ENCODE assay signal across 26 mouse cellular contexts in the genomic region with DNA sequence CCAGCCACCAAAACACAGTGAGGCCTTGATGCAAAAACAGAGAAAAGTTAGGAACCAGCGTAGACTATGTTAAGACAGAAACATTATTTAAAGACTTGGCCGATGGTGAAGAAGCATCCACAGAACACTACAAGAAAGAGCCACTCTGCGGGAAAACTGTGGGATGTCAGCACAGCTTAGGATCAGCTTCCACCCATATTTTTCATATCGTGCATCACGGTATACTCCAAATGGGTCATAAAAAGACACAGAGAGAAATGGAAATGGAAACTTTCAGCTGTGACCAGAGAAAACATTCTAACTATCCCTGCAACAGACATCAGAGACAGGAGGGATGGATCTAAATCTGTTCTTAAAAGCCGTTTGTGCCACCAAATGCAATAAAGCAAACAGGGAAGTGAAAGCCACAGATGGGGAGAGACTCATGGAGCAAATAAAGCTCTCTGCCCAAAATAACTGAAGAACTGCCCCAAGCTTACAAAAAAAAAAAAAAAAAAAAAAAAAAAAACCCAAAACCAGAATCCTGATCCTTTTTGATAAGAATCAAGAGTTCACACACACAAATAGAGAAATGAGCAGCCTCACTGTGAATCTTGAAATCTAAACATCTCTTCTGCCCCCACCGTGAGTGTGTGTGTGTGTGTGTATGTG. TPM values are rescaled to one million over a fixed set of nuclear protein-coding genes. Genes with fewer than 3 reads are reported as not detected.
DNase-seq lines count a peak whose midpoint lies in the region; ATAC-seq and TF ChIP-seq lines count a peak whose summit lies in the region.
"Had no signal": no experiment of that assay in that cellular context is flagged by ENCODE, and none has a peak within 500 bp of the region (broad histone marks: within the 10 kb centered on the region; RNA-seq: fewer than 3 reads in every experiment).

No protein-coding gene starts in this region.

- H3K4me2 ChIP-seq in liver, embryonic 16.5 days (ENCODE audit: low read depth, low read length), result no peak overlapping the region
- H3K4me2 ChIP-seq in liver, embryonic 11.5 days, result no peak overlapping the region
- H3K4me2 ChIP-seq in heart, embryonic 12.5 days, result no peak overlapping the region
- H3K4me2 ChIP-seq: embryonic facial prominence, embryonic 12.5 days; heart, embryonic 13.5 days; hindbrain, embryonic 14.5 days; intestine, embryonic 15.5 days; liver, embryonic 13.5 days; midbrain, embryonic 15.5 days had no signal

- no peaks in the 10 kb centered on the region for H3K79me2 ChIP-seq in MEL (ENCODE audit: control insufficient read depth, insufficient read depth, low read length, poor library complexity)

- peaks cover 5% of the 10 kb centered on the region; the same call in 1 of the 2 replicates for H3K27me3 ChIP-seq in liver, embryonic 16.5 days (ENCODE audit: control insufficient read depth, insufficient read depth, low read depth, low read length)
- no peaks in the 10 kb centered on the region for H3K27me3 ChIP-seq in liver, embryonic 11.5 days (replicated peaks; ENCODE audit: control insufficient read depth, insufficient read depth, low read length)
- H3K27me3 ChIP-seq in MEL (ENCODE audit: control insufficient read depth in 1 of 2, insufficient read depth in 2 of 2, low read length in 2 of 2), result peaks cover 0 to 1% of the 10 kb centered on the region in 2 experiments; a peak in 3 of 4 replicates
- H3K27me3 ChIP-seq in heart, embryonic 12.5 days (replicated peaks), result 0 out of 2 replicates have a peak, but pooled peaks cover 6% of the 10 kb centered on the region
- H3K27me3 ChIP-seq: embryonic facial prominence, embryonic 12.5 days; heart, embryonic 13.5 days; intestine, embryonic 15.5 days; midbrain, embryonic 15.5 days had no signal

- H3K36me3 ChIP-seq in liver, embryonic 16.5 days (ENCODE audit: control insufficient read depth, insufficient read depth), result no peaks in the 10 kb centered on the region
- no peaks in the 10 kb centered on the region for H3K36me3 ChIP-seq in liver, embryonic 11.5 days (ENCODE audit: control insufficient read depth, insufficient read depth, low read length)
- H3K36me3 ChIP-seq in MEL (ENCODE audit: control insufficient read depth in 1 of 2, insufficient read depth in 2 of 2, low read length in 2 of 2), result no peaks in the 10 kb centered on the region
- H3K36me3 ChIP-seq in heart, embryonic 12.5 days, result no peaks in the 10 kb centered on the region
- H3K36me3 ChIP-seq: embryonic facial prominence, embryonic 12.5 days; G1E; heart, embryonic 13.5 days; intestine, embryonic 15.5 days; liver, embryonic 13.5 days; midbrain, embryonic 15.5 days had no signal

- H3K4me3 ChIP-seq in liver, embryonic 16.5 days (ENCODE audit: low read depth, low read length), result no peak overlapping the region
- no peak overlapping the region for H3K4me3 ChIP-seq in liver, embryonic 11.5 days (ENCODE audit: low read depth, low read length)
- H3K4me3 ChIP-seq in MEL (ENCODE audit: control insufficient read depth in 1 of 2, insufficient read depth in 1 of 2, low read depth in 2 of 2, low read length in 2 of 2), result no peak overlapping the region
- no peak overlapping the region for H3K4me3 ChIP-seq in heart, embryonic 12.5 days
- H3K4me3 ChIP-seq: embryonic facial prominence, embryonic 12.5 days; erythroblast, embryonic 14.5 days; heart, embryonic 13.5 days; intestine, embryonic 15.5 days; liver, embryonic 13.5 days; midbrain, embryonic 15.5 days; myocyte had no signal

- ATAC-seq in liver, embryonic 16.5 days (ENCODE audit: low read depth), result no peak
- no peak for ATAC-seq in liver, embryonic 11.5 days (replicated peaks; ENCODE audit: low FRiP score)
- peak; percentile 55 for ATAC-seq in megakaryocyte, adult 5-6 weeks (ENCODE audit: poor library complexity, severe bottlenecking)
- no peak for ATAC-seq in heart, embryonic 12.5 days (ENCODE audit: insufficient number of reproducible peaks, low FRiP score)
- ATAC-seq: CD4-positive, CD25-positive, alpha-beta regulatory T cell, adult 4 months; forebrain, embryonic 14.5 days; intestine, embryonic 15.5 days; lung, postnatal 0 days; midbrain, embryonic 15.5 days had no signal

- no peak for DNase-seq in liver, embryonic 11.5 days (ENCODE audit: low spot score)
- DNase-seq in A20 (ENCODE audit: low read depth, low spot score) (peak; percentile 88), MEL (ENCODE audit: low read depth, low spot score) (no peak)
- DNase-seq in Muller cell, postnatal 12 days (ENCODE audit: inconsistent ontology term), result no peak
- DNase-seq: adrenal gland, postnatal 36 days; cerebellum, adult 9-10 months; heart, adult 11 months; kidney, adult 9 months; liver, embryonic 13.5 days; right cerebral cortex, postnatal 14 days; thymus, postnatal 25 days had no signal

- no peak for TF ChIP-seq EP300 in MEL (IDR thresholded peaks at IDR 0.05; ENCODE audit: low read depth in 1 of 2, low read length in 2 of 2)

- no peaks in the 10 kb centered on the region for H3K9me3 ChIP-seq in liver, embryonic 16.5 days (replicated peaks; ENCODE audit: control insufficient read depth, low read length)
- H3K9me3 ChIP-seq in liver, embryonic 11.5 days (ENCODE audit: control insufficient read depth, low read length), result no peaks in the 10 kb centered on the region
- H3K9me3 ChIP-seq in MEL (replicated peaks; ENCODE audit: insufficient read depth, low read length), result no peaks in the 10 kb centered on the region
- no peaks in the 10 kb centered on the region for H3K9me3 ChIP-seq in heart, embryonic 12.5 days (replicated peaks)
- H3K9me3 ChIP-seq: embryonic facial prominence, embryonic 12.5 days; G1E; heart, embryonic 13.5 days; intestine, embryonic 15.5 days; liver, embryonic 13.5 days; midbrain, embryonic 15.5 days had no signal

- no peak for TF ChIP-seq POLR2A in MEL (IDR thresholded peaks at IDR 0.05; ENCODE audit: control insufficient read depth in 1 of 2, insufficient read depth in 1 of 2, low read depth in 1 of 2, low read length in 2 of 2, poor library complexity in 1 of 2)

- peaks cover 9% of the 10 kb centered on the region for H3K4me1 ChIP-seq in liver, embryonic 16.5 days (ENCODE audit: control insufficient read depth, low read depth, low read length)
- no peaks in the 10 kb centered on the region; the same call in 1 of the 2 replicates for H3K4me1 ChIP-seq in liver, embryonic 11.5 days (replicated peaks; ENCODE audit: control insufficient read depth, insufficient read depth, low read length)
- H3K4me1 ChIP-seq in MEL (ENCODE audit: control insufficient read depth in 1 of 2, insufficient read depth in 2 of 2, low read length in 2 of 2), result no peaks in the 10 kb centered on the region
- H3K4me1 ChIP-seq in heart, embryonic 12.5 days (replicated peaks), result peaks cover under 1% of the 10 kb centered on the region; the same call in 1 of the 2 replicates
- H3K4me1 ChIP-seq: embryonic facial prominence, embryonic 12.5 days; intestine, embryonic 15.5 days; midbrain, embryonic 15.5 days had no signal

- peak overlapping the region; percentile 29; the same call in 1 of the 2 replicates for H3K27ac ChIP-seq in liver, embryonic 16.5 days (ENCODE audit: low read length)
- H3K27ac ChIP-seq in liver, embryonic 11.5 days (ENCODE audit: low read depth, low read length), result no peak overlapping the region
- H3K27ac ChIP-seq in MEL (ENCODE audit: control insufficient read depth, low read depth, low read length), result no peak overlapping the region
- H3K27ac ChIP-seq in heart, embryonic 12.5 days (ENCODE audit: poor library complexity, severe bottlenecking), result no peak overlapping the region
- H3K27ac ChIP-seq: embryonic facial prominence, embryonic 12.5 days; heart, embryonic 13.5 days; hindbrain, embryonic 14.5 days; intestine, embryonic 15.5 days; liver, embryonic 13.5 days; midbrain, embryonic 15.5 days had no signal

- TF ChIP-seq CTCF in MEL (IDR thresholded peaks at IDR 0.05 in 2 of 3, conservative IDR thresholded peaks at IDR 0.05 in 1 of 3; ENCODE audit: control insufficient read depth in 1 of 3, insufficient read depth in 1 of 3, low read depth in 2 of 3, low read length in 3 of 3, poor library complexity in 1 of 3, severe bottlenecking in 1 of 3), result no peak

- no peak overlapping the region for H3K9ac ChIP-seq in liver, embryonic 16.5 days (ENCODE audit: low read depth, low read length)
- H3K9ac ChIP-seq in liver, embryonic 11.5 days (ENCODE audit: low read depth, low read length), result no peak overlapping the region
- H3K9ac ChIP-seq in MEL (ENCODE audit: control insufficient read depth, low read depth, low read length, poor library complexity, severe bottlenecking), result no peak overlapping the region
- H3K9ac ChIP-seq in heart, embryonic 12.5 days, result no peak overlapping the region
- H3K9ac ChIP-seq: embryonic facial prominence, embryonic 12.5 days; heart, embryonic 13.5 days; hindbrain, embryonic 14.5 days; intestine, embryonic 15.5 days; liver, embryonic 13.5 days; midbrain, embryonic 15.5 days had no signal

- 67% methylated on average over 7 of the region's 7 CpGs for WGBS in liver, embryonic 16.5 days (ENCODE audit: insufficient replicate concordance)
- 79% methylated on average over 7 of the region's 7 CpGs for WGBS in liver, embryonic 11.5 days
- WGBS in heart, embryonic 12.5 days, result 84% methylated on average over 7 of the region's 7 CpGs

- TF ChIP-seq RAD21 in MEL (IDR thresholded peaks at IDR 0.05; ENCODE audit: low read depth, low read length), result no peak

TF ChIP-seq in MEL, 35 proteins besides CTCF, POLR2A, EP300 and RAD21:
- TF ChIP-seq GATA1 (IDR thresholded peaks at IDR 0.05; ENCODE audit: low read depth, low read length), result no peak
- no peak for TF ChIP-seq MAX (IDR thresholded peaks at IDR 0.05; ENCODE audit: low read length)
- no peak for TF ChIP-seq USF1 (IDR thresholded peaks at IDR 0.05; ENCODE audit: low read depth, low read length)
- TF ChIP-seq ETS1 (IDR thresholded peaks at IDR 0.05; ENCODE audit: low read depth, low read length), result no peak
- peak; percentile 62 for TF ChIP-seq ZNF384 (IDR thresholded peaks at IDR 0.05; ENCODE audit: low read depth, low read length)
- TF ChIP-seq MAFK (IDR thresholded peaks at IDR 0.05; ENCODE audit: borderline replicate concordance, low read depth, low read length), result no peak

RNA-seq across cellular contexts. Expression of gene Plek2, which starts 16.9 kb away (rescaled TPM):
- polyA plus RNA-seq in liver, embryonic 16.5 days (2015; fragmentation: Nextera tagmentation; extraction: Ambion mirVana), result 38.4 and 39.6 TPM in 2 replicates
- polyA plus RNA-seq in liver, embryonic 11.5 days (2014; fragmentation: Nextera tagmentation; extraction: Ambion mirVana), result 22.0 and 27.0 TPM in 2 replicates
- total RNA-seq in MEL (2012; rRNA removed), result 8.0 and 11.2 TPM in 2 replicates
- 10 to 100 TPM in 1 of 2 experiments, not detected in 1; 17.7 TPM for polyA plus RNA-seq in MEL (2012; ENCODE audit: insufficient read depth in 1 of 2, insufficient read length in 2 of 2, low read depth in 1 of 2, low replicate concordance in 2 of 2, missing spikeins in 1 of 2)
- not detected in 2 replicates for total RNA-seq in megakaryocyte, adult 5-6 weeks (2015)
- total RNA-seq in megakaryocyte, adult 5-6 weeks (2017), result not detected in 2 replicates
- polyA plus RNA-seq in heart, embryonic 12.5 days (2016; fragmentation: Nextera tagmentation; extraction: Ambion mirVana), result 9.9 and 11.3 TPM in 2 replicates
- total RNA-seq: G1E; gastrocnemius, adult 8-10 months had no signal
- polyA plus RNA-seq: G1E had no signal
